Mouse (Mus musculus): ENCODE measurements around the gene Hoxb4. TPM values are rescaled to one million over a fixed set of nuclear protein-coding genes. Genes with fewer than 3 reads are reported as not detected.

The Hoxb4 gene
- 2.2 and 2.7 TPM in 2 replicates for polyA plus RNA-seq (2015; fragmentation: Nextera tagmentation; extraction: Ambion mirVana)

- ATAC-seq (ENCODE audit: insufficient read depth, low FRiP score) = no peak
- H3K9ac ChIP-seq (ENCODE audit: low read length) = peak within 1 kb of the TSS; percentile 88
- H3K36me3 ChIP-seq (ENCODE audit: control insufficient read depth, insufficient read depth, low read length) = no peaks in the 10 kb centered on the region
- H3K4me3 ChIP-seq (replicated peaks; ENCODE audit: low read length) = peak within 1 kb of the TSS; percentile 63
- peak within 1 kb of the TSS; percentile 87 for H3K4me2 ChIP-seq (ENCODE audit: low read depth, low read length)
- no peaks in the 10 kb centered on the region; the same call in 1 of the 2 replicates for H3K27me3 ChIP-seq (ENCODE audit: control insufficient read depth, insufficient read depth, low read length)
- no peaks in the 10 kb centered on the region for H3K9me3 ChIP-seq (replicated peaks; ENCODE audit: control insufficient read depth, low read length)
- 7% methylated on average over 28 of the region's 28 CpGs for WGBS
- peaks cover 5% of the 10 kb centered on the region; the same call in 1 of the 2 replicates for H3K4me1 ChIP-seq (ENCODE audit: control insufficient read depth, insufficient read depth, low read length)
- peak within 1 kb of the TSS; percentile 98 for H3K27ac ChIP-seq (ENCODE audit: low read length)
Measured at GRCm38 (mm10) chr11:96317608-96318367, at the start of gene Hoxb4. Hoxb4 (plus strand) TSS chr11:96318267.

GRCm38 (mm10) chr11:96269869-96270268 lies 48.2 kb upstream of the Hoxb4 start:
- 2% methylated on average over 19 of the region's 19 CpGs for WGBS
- Histone ChIP-seq H3K9ac (ENCODE audit: low read length) (no peak overlapping the region), H3K36me3 (ENCODE audit: control insufficient read depth, insufficient read depth, low read length) (no peaks in the 10 kb centered on the region), H3K4me2 (ENCODE audit: low read depth, low read length) (no peak overlapping the region), H3K4me3 (replicated peaks; ENCODE audit: low read length) (no peak overlapping the region), H3K9me3 (replicated peaks; ENCODE audit: control insufficient read depth, low read length) (no peaks in the 10 kb centered on the region), H3K4me1 (ENCODE audit: control insufficient read depth, insufficient read depth, low read length) (peaks cover 14% of the 10 kb centered on the region), H3K27ac (ENCODE audit: low read length) (no peak overlapping the region), H3K27me3 (ENCODE audit: control insufficient read depth, insufficient read depth, low read length) (peaks cover 97% of the 10 kb centered on the region)
- no peak for ATAC-seq (ENCODE audit: insufficient read depth, low FRiP score)

DNA sequence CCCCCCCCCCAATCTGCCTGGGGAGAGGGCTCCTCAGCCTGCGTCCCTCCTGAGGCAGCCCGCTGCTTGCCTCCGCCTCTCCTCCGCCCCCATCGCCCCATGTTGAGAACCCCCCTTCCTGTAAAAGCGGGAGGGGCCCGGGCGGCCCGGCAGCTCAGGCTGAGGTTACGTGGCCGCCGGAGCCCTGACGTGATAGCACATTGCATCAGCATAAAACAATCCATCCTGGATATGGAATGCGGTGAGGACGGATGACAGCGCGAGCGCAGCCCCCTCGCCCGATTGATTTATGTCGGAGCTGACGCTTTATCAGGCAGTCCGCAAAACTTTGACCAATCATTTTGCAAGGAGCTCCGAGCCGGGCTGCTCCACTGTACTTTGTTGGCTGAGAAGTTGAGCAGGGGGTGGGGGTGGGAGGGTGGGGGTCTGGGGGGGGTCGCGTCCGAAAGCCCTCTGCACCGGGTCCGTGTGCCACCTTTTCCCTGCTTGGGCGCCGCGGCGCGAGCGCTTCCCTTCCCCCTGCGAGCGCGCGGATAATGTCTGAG lies 47.0 kb upstream of the Hoxb4 start, which contains the start of gene Hoxb9:
TSS of gene Hoxb9 (plus strand) at position 462 of the 545 bp plus-strand sequence.
- WGBS = 1% methylated on average over 40 of the region's 40 CpGs
- Histone ChIP-seq H3K27ac (ENCODE audit: low read length) (no peak within 1 kb of the TSS), H3K4me1 (ENCODE audit: control insufficient read depth, insufficient read depth, low read length) (peaks cover 14% of the 10 kb centered on the region), H3K9me3 (replicated peaks; ENCODE audit: control insufficient read depth, low read length) (no peaks in the 10 kb centered on the region), H3K36me3 (ENCODE audit: control insufficient read depth, insufficient read depth, low read length) (no peaks in the 10 kb centered on the region), H3K4me3 (replicated peaks; ENCODE audit: low read length) (peak within 1 kb of the TSS; percentile 38), H3K4me2 (ENCODE audit: low read depth, low read length) (peak within 1 kb of the TSS; percentile 51), H3K27me3 (ENCODE audit: control insufficient read depth, insufficient read depth, low read length) (peaks cover 96% of the 10 kb centered on the region), H3K9ac (ENCODE audit: low read length) (peak within 1 kb of the TSS; percentile 49; the same call in 1 of the 2 replicates)
- ATAC-seq (ENCODE audit: insufficient read depth, low FRiP score) = no peak

DNA sequence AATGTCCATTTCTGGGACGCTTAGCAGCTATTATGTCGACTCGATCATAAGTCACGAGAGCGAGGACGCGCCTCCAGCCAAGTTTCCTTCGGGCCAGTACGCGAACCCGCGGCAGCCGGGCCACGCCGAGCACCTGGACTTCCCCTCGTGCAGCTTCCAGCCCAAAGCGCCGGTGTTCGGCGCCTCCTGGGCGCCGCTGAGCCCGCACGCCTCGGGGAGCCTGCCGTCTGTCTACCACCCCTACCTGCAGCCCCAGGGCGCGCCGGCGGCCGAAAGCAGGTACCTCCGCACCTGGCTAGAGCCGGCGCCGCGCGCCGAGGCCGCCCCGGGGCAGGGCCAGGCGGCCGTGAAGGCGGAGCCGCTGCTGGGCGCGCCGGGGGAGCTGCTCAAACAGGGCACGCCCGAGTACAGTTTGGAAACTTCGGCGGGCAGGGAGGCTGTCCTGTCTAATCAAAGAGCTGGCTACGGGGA lies 46.5 kb upstream of the Hoxb4 start:
- H3K36me3 ChIP-seq (ENCODE audit: control insufficient read depth, insufficient read depth, low read length) = no peaks in the 10 kb centered on the region
- peaks cover 96% of the 10 kb centered on the region for H3K27me3 ChIP-seq (ENCODE audit: control insufficient read depth, insufficient read depth, low read length)
- H3K9ac ChIP-seq (ENCODE audit: low read length) = peak overlapping the region; percentile 49; the same call in 1 of the 2 replicates
- WGBS = under 1% methylated on average over 52 of the region's 52 CpGs
- no peak overlapping the region for H3K27ac ChIP-seq (ENCODE audit: low read length)
- H3K4me1 ChIP-seq (ENCODE audit: control insufficient read depth, insufficient read depth, low read length) = peaks cover 14% of the 10 kb centered on the region
- peak overlapping the region; percentile 51 for H3K4me2 ChIP-seq (ENCODE audit: low read depth, low read length)
- ATAC-seq (ENCODE audit: insufficient read depth, low FRiP score) = peak; percentile 75; the same call in 1 of the 2 replicates
- H3K9me3 ChIP-seq (replicated peaks; ENCODE audit: control insufficient read depth, low read length) = no peaks in the 10 kb centered on the region
- H3K4me3 ChIP-seq (replicated peaks; ENCODE audit: low read length) = peak overlapping the region; percentile 38

- no peaks in the 10 kb centered on the region for H3K36me3 ChIP-seq (ENCODE audit: control insufficient read depth, insufficient read depth, low read length)
- H3K9me3 ChIP-seq (replicated peaks; ENCODE audit: control insufficient read depth, low read length) = no peaks in the 10 kb centered on the region
- peaks cover 14% of the 10 kb centered on the region for H3K4me1 ChIP-seq (ENCODE audit: control insufficient read depth, insufficient read depth, low read length)
- 1% methylated on average over 57 of the region's 58 CpGs for WGBS
- H3K27me3 ChIP-seq (ENCODE audit: control insufficient read depth, insufficient read depth, low read length) = peaks cover 96% of the 10 kb centered on the region
- H3K27ac ChIP-seq (ENCODE audit: low read length) = no peak overlapping the region
- 0 out of 2 replicates have a peak, but pooled peaks have one; percentile 30 for ATAC-seq (ENCODE audit: insufficient read depth, low FRiP score)
- peak overlapping the region; percentile 38 for H3K4me3 ChIP-seq (replicated peaks; ENCODE audit: low read length)
- H3K4me2 ChIP-seq (ENCODE audit: low read depth, low read length) = peak overlapping the region; percentile 51
- H3K9ac ChIP-seq (ENCODE audit: low read length) = no peak overlapping the region
Measured at GRCm38 (mm10) chr11:96272024-96272921, 45.8 kb upstream of the Hoxb4 start.

DNA sequence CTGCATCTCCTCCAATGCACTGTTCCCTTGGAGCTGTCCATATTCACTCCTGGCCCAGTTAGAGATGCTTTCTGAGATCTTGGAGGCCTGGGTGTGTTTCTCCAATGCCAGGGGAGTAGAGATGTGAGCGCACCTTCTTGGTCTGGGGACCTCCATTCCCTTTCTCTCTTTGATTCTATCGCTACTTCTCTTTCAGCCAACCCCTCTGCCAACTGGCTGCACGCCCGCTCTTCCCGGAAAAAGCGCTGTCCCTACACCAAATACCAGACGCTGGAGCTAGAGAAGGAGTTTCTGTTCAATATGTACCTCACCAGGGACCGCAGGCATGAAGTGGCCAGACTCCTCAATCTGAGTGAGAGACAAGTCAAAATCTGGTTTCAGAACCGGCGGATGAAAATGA lies 43.6 kb upstream of the Hoxb4 start:
- no peak overlapping the region for H3K27ac ChIP-seq (ENCODE audit: low read length)
- 11% methylated on average over 10 of the region's 10 CpGs for WGBS

GRCm38 (mm10) chr11:96275896-96276295 lies 42.2 kb upstream of the Hoxb4 start:
- Histone ChIP-seq H3K4me2 (ENCODE audit: low read depth, low read length) (no peak overlapping the region), H3K4me1 (ENCODE audit: control insufficient read depth, insufficient read depth, low read length) (peaks cover 14% of the 10 kb centered on the region), H3K4me3 (replicated peaks; ENCODE audit: low read length) (no peak overlapping the region), H3K9me3 (replicated peaks; ENCODE audit: control insufficient read depth, low read length) (no peaks in the 10 kb centered on the region), H3K27me3 (ENCODE audit: control insufficient read depth, insufficient read depth, low read length) (peaks cover 90% of the 10 kb centered on the region), H3K9ac (ENCODE audit: low read length) (no peak overlapping the region), H3K27ac (ENCODE audit: low read length) (no peak overlapping the region), H3K36me3 (ENCODE audit: control insufficient read depth, insufficient read depth, low read length) (no peaks in the 10 kb centered on the region)
- 15% methylated on average over 4 of the region's 4 CpGs for WGBS
- no peak for ATAC-seq (ENCODE audit: insufficient read depth, low FRiP score)

More for the DNA sequence above, 43.6 kb upstream of the Hoxb4 start:
- no peak for ATAC-seq (ENCODE audit: insufficient read depth, low FRiP score)
- Histone ChIP-seq H3K27me3 (ENCODE audit: control insufficient read depth, insufficient read depth, low read length) (peaks cover 96% of the 10 kb centered on the region), H3K36me3 (ENCODE audit: control insufficient read depth, insufficient read depth, low read length) (no peaks in the 10 kb centered on the region), H3K4me3 (replicated peaks; ENCODE audit: low read length) (no peak overlapping the region), H3K4me2 (ENCODE audit: low read depth, low read length) (no peak overlapping the region), H3K9me3 (replicated peaks; ENCODE audit: control insufficient read depth, low read length) (no peaks in the 10 kb centered on the region), H3K9ac (ENCODE audit: low read length) (no peak overlapping the region), H3K4me1 (ENCODE audit: control insufficient read depth, insufficient read depth, low read length) (peaks cover 14% of the 10 kb centered on the region)

GRCm38 (mm10) chr11:96277151-96278044 lies 40.7 kb upstream of the Hoxb4 start:
- no peaks in the 10 kb centered on the region for H3K36me3 ChIP-seq (ENCODE audit: control insufficient read depth, insufficient read depth, low read length)
- H3K4me2 ChIP-seq (ENCODE audit: low read depth, low read length) = peak overlapping the region; percentile 25; the same call in 1 of the 2 replicates
- no peaks in the 10 kb centered on the region for H3K9me3 ChIP-seq (replicated peaks; ENCODE audit: control insufficient read depth, low read length)
- H3K27ac ChIP-seq (ENCODE audit: low read length) = no peak overlapping the region
- H3K27me3 ChIP-seq (ENCODE audit: control insufficient read depth, insufficient read depth, low read length) = peaks cover 86% of the 10 kb centered on the region
- 0 out of 2 replicates have a peak, but pooled peaks cover 2% of the 10 kb centered on the region for H3K4me1 ChIP-seq (ENCODE audit: control insufficient read depth, insufficient read depth, low read length)
- H3K9ac ChIP-seq (ENCODE audit: low read length) = no peak overlapping the region
- ATAC-seq (ENCODE audit: insufficient read depth, low FRiP score) = no peak
- H3K4me3 ChIP-seq (replicated peaks; ENCODE audit: low read length) = no peak overlapping the region
- 4% methylated on average over 35 of the region's 35 CpGs for WGBS

Measured in stomach, embryonic 16.5 days (tissue).